Mouse (Mus musculus) mouse trophoblast stem cell (cell line): Measurements from ENCODE around the gene Tada2b.

ENCODE experiments used
- in situ Hi-C, 2 experiments: fragments of 300-500 bp; cut with MseI, MboI; formaldehyde crosslinking; loops; 2 replicates in 1 of 2; 3 replicates in 1 of 2; pipeline ENCODE4 v1.15.1; 2025

Gene Tada2b

DNA sequence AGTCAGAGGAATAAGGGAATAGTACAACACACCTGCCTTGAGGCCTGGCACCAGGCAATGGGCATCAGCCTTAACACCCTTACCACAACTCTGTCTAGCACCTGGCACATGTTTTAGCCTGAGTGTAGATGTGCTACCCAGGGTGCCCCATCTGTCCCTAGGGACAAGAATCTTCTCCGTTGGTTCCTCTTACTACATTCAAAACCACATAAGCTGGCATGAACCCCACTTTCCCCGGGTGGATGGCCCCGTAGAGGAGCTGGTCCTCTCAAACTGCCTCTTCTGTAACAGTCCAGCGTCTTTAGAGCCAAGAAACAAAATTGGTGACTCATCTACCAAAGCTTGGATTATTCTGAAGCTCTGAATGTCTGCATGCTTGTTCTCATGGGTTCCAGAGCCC, 3.7 kb downstream of the Tada2b start:
- in situ Hi-C loops: no loop called here

GRCm38 (mm10) chr5:36479735-36480134, 4.3 kb downstream of the Tada2b start:
- in situ Hi-C loops: no loop called here

- in situ Hi-C loops: no loop called here
Measured at GRCm38 (mm10) chr5:36478540-36479420, 5.3 kb downstream of the Tada2b start.

DNA sequence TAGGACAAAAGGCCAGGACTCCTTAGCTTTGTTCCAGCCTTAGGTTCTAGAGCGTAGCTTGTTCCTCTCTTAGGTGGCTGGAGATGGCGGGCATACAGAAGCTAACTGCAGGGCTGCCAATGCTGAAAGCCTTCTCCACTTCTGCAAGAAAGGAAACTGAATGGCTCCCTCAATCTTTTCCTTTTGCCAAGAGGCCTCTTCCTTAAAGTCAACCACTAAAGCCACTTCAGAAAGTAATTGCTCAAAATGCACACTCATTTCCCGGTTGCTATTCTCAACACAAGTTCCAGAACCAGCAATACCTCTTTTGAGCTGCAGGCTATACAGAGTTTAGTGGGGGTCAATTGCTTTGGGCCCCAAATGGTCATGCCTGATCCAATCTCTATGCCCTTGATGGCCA, 6.6 kb downstream of the Tada2b start:
- in situ Hi-C loops: no loop called here

DNA sequence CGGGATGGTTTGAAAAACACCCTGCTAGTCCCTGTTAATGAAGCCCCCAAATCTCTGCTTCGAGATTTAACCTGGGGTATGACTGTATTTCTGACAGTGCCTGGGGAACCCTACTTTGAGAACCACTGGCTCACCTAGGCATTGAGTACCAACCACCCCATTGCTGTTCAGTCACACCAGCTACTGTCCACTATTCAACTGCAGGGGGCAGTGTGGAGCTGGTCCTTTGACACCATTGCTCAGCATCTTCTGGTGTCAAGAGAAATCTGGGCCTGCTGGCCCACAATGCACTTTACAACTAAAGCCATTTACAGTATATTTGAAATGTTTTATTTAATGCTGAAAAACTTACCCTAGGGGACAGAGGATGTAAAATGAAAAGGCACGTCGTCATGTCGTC, 9.8 kb downstream of the Tada2b start:
- in situ Hi-C loops: no loop called here

DNA sequence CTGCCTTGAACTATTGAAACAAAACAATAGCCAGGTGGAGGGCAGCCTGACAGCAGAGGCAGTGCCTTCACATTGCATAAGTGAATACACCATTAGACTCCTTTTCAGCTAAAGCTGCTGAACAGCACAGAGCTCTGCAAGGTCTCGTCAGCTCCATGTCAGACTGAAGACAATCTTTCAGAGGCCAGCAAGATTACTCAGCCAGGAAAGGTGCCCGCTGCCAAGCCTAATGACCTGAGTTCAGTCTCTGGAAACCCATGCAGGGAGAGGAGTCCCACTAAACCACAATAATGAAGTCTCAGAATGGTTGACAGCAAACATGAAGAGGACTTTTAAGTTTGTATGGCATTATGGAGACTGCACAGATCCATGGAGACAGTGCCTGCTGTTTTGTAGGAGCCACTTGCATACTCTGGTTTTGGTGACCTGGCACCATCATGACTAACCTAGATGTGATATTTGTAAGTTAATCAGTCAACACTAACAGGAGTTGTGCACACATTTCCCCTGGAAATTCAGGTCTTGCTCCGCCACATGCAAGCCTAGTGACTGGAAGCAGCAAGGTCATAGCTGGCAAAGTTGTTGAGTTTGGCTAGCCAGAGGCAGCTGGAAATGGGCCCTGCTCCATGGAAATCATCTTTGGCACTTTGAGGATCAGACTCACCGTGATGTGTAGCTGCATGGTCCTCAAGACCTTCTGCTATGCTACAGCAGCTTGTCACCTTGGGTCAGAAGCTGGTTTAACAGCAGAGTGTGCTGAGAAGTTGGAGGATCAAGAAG, 11.0 kb downstream of the Tada2b start:
- in situ Hi-C loops: no loop called here

DNA sequence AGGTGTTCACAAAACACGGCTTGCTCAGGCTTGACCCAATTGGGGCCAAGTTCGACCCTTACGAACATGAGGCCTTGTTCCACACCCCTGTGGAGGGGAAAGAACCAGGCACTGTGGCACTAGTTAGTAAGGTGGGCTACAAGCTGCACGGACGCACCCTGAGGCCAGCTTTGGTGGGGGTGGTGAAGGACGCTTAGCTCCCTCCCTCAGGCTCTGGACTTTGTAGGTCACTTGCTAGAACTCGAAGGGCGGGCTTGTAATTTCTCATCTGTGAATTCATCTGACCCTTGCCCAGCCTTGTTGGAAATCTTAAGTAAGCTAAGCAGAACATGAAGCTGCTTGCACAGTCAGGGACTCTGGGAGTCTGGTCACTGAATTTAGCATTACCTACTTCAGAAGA, 12.9 kb downstream of the Tada2b start:
- in situ Hi-C loops: no loop called here

GRCm38 (mm10) chr5:36465889-36466288, 18.2 kb downstream of the Tada2b start:
- in situ Hi-C loops: loop anchor here in 1 of 2 experiments (10.0 kb wide), 1 partner anchor 279 kb away; the partner anchor contains the start of gene Bloc1s4

GRCm38 (mm10) chr5:36464709-36465661, 19.1 kb downstream of the Tada2b start, which contains the start of gene Grpel1:
Gene Grpel1, plus strand, starts transcription at chr5:36464998.
- in situ Hi-C loops: loop anchor here in 1 of 2 experiments (10.0 kb wide), 1 partner anchor 280 kb away; the partner anchor contains the start of gene Bloc1s4

DNA sequence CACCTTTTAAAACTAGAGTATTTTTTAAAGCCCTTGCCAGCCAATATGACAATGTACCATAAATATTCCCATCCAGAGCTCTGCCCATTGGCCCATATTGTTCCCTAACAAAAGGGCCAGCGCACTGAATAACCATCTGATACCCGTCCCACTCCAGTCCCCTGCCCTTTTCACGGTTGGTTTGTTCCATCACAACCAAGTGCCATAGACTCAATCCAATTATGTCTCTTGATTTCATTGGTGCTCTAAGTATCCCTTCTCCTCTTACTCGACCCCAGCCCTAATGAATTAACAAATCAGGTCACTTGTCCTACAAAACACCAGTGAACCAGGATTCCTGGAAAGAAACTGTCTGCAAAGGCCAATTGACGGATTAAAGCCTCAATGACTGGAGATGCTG, 20.7 kb downstream of the Tada2b start:
- in situ Hi-C loops: loop anchor here in 1 of 2 experiments (10.0 kb wide), 1 partner anchor 281 kb away; the partner anchor contains the start of gene Bloc1s4

- in situ Hi-C loops: loop anchor here in 1 of 2 experiments (10.0 kb wide), 1 partner anchor 282 kb away; the partner anchor contains the start of gene Bloc1s4
Measured at GRCm38 (mm10) chr5:36462810-36463209, 21.3 kb downstream of the Tada2b start.

DNA sequence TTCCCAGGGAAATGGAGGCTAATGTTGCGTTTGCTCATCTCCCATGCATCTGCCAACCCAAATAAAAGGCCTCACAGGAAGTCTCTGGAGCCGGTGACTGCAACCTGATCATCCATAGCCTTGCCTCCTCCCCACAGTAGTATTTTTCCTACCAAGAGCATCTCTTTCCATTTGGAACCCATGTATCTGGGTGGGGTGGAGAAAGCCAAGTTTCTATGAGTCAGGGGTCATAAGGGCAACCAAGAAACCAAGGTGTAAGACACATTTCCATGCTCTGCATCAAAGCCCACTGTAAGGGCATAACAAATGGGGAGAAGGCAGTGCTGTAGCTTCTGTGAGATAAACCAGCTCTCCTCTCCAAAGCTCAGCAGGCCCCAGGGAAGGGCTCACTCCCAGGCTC, 22.9 kb downstream of the Tada2b start:
- in situ Hi-C loops: loop anchor here in 1 of 2 experiments (10.0 kb wide), 1 partner anchor 284 kb away; the partner anchor contains the start of gene Bloc1s4

- in situ Hi-C loops: loop anchor here in 1 of 2 experiments (10.0 kb wide), 1 partner anchor 284 kb away; the partner anchor contains the start of gene Bloc1s4
Measured at GRCm38 (mm10) chr5:36460712-36461111, 23.4 kb downstream of the Tada2b start.

DNA sequence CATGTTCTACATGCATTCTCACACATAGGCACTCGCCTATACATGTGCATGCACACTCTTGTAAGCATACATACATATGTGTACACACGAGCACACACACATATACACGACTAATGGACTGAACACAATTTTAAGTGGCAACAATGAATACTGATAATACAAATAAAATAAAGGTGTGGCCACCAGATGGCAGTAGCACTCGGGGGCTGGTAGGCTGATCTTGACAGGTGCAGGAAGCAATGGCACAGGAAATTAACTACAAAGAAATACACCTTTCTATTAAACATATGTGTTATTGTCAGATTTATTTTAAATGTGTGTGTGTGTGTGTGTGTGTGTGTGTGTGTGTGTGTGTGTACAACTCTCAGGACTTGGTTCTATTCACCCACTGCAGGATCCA, 25.2 kb downstream of the Tada2b start:
- in situ Hi-C loops: no loop called here

GRCm38 (mm10) chr5:36457706-36458105, 26.4 kb downstream of the Tada2b start:
- in situ Hi-C loops: no loop called here

GRCm38 (mm10) chr5:36452821-36453220, 31.3 kb downstream of the Tada2b start:
- in situ Hi-C loops: no loop called here

GRCm38 (mm10) chr5:36451872-36452389, 32.2 kb downstream of the Tada2b start:
- in situ Hi-C loops: no loop called here

DNA sequence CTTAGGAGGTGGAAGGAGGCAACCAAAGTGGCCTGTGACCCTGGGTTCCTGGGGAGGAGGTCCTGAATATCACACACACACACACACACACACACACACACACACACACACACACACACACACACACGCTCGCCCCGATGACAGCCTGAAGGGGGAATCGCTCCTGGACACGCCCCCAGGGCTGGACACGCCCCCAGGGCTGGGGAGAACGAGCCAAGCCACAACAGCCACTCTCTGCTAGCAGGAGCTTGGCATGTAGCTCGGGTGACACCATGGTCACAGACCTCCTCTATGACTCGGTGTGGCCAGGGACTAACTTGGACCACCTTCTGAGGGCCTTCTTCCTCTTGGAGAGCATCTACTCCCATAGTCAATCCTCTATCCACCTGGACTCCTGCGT, 33.0 kb downstream of the Tada2b start:
- in situ Hi-C loops: no loop called here

GRCm38 (mm10) chr5:36449710-36450358, 34.3 kb downstream of the Tada2b start:
- in situ Hi-C loops: no loop called here

- in situ Hi-C loops: no loop called here
Measured at GRCm38 (mm10) chr5:36447872-36448271, 36.2 kb downstream of the Tada2b start.
